Mouse (Mus musculus): Measurements from ENCODE around the gene Acly. TPM values are rescaled to one million over a fixed set of nuclear protein-coding genes. Genes with fewer than 3 reads are reported as not detected.

Gene Acly
- polyA plus RNA-seq, 2 experiments, result 118 to 159 TPM

DNA sequence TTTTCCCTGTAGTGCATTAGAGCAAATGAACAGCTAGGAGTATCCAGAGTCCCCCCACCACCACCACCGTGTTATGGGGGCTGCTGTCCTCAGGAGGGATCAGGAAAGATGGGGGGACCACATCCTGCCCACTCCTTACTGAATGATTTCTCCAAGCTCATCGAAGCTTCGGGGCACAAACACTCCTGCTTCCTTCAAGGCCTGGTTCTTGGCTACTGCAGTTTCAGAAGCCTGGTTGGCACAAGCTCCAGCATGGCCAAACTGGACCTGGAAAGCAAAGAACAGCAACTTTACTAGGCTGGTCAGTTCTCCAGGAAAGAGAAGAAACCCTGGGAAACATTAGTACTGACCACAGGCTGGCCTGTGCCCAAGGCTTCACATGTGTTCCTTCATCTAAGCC, 43.3 kb downstream of the Acly start:
- ATAC-seq (ENCODE audit: low FRiP score, low read depth) (no peak), DNase-seq (ENCODE audit: low spot score) (no peak)
- Histone ChIP-seq H3K9ac (ENCODE audit: low read depth, low read length, severe bottlenecking) (no peak overlapping the region), H3K27me3 (ENCODE audit: control insufficient read depth, insufficient read depth, low read length) (no peaks in the 10 kb centered on the region), H3K9me3 (ENCODE audit: control insufficient read depth, low read length) (no peaks in the 10 kb centered on the region), H3K4me1 (ENCODE audit: control insufficient read depth, insufficient read depth, low read length) (no peaks in the 10 kb centered on the region), H3K4me2 (replicated peaks; ENCODE audit: low read depth, low read length, severe bottlenecking) (no peak overlapping the region), H3K27ac (replicated peaks; ENCODE audit: low read depth, low read length) (no peak overlapping the region), H3K36me3 (ENCODE audit: control insufficient read depth, insufficient read depth, low read length) (peaks cover 93% of the 10 kb centered on the region), H3K4me3 (replicated peaks; ENCODE audit: low read length) (no peak overlapping the region)
- TF ChIP-seq POLR2A (IDR thresholded peaks at IDR 0.05; ENCODE audit: borderline replicate concordance, extremely low read depth, insufficient read depth, insufficient read length), result no peak
- WGBS, result 89% methylated on average over 3 of the region's 3 CpGs

GRCm38 (mm10) chr11:100479152-100479551, 48.6 kb downstream of the Acly start:
- DNase-seq (ENCODE audit: low spot score), result no peak
- no peak overlapping the region for H3K27ac ChIP-seq (replicated peaks; ENCODE audit: low read depth, low read length)
- H3K9ac ChIP-seq (ENCODE audit: low read depth, low read length, severe bottlenecking), result no peak overlapping the region
- no peak overlapping the region for H3K4me2 ChIP-seq (replicated peaks; ENCODE audit: low read depth, low read length, severe bottlenecking)
- no peaks in the 10 kb centered on the region for H3K27me3 ChIP-seq (ENCODE audit: control insufficient read depth, insufficient read depth, low read length)
- ATAC-seq (ENCODE audit: low FRiP score, low read depth), result no peak
- TF ChIP-seq POLR2A (IDR thresholded peaks at IDR 0.05; ENCODE audit: borderline replicate concordance, extremely low read depth, insufficient read depth, insufficient read length), result no peak
- H3K4me1 ChIP-seq (ENCODE audit: control insufficient read depth, insufficient read depth, low read length), result no peaks in the 10 kb centered on the region
- no peak overlapping the region for H3K4me3 ChIP-seq (replicated peaks; ENCODE audit: low read length)
- peaks cover 81% of the 10 kb centered on the region for H3K36me3 ChIP-seq (ENCODE audit: control insufficient read depth, insufficient read depth, low read length)
- H3K9me3 ChIP-seq (ENCODE audit: control insufficient read depth, low read length), result no peaks in the 10 kb centered on the region
- WGBS, result 76% methylated on average over 7 of the region's 7 CpGs

- WGBS, result 90% methylated on average over 5 of the region's 5 CpGs
- DNase-seq (ENCODE audit: low spot score) (no peak), ATAC-seq (ENCODE audit: low FRiP score, low read depth) (no peak)
- no peak overlapping the region for H3K4me3 ChIP-seq (replicated peaks; ENCODE audit: low read length)
- peaks cover 4% of the 10 kb centered on the region for H3K4me1 ChIP-seq (ENCODE audit: control insufficient read depth, insufficient read depth, low read length)
- H3K36me3 ChIP-seq (ENCODE audit: control insufficient read depth, insufficient read depth, low read length), result peaks cover 53% of the 10 kb centered on the region
- no peak for TF ChIP-seq POLR2A (IDR thresholded peaks at IDR 0.05; ENCODE audit: borderline replicate concordance, extremely low read depth, insufficient read depth, insufficient read length)
- H3K4me2 ChIP-seq (replicated peaks; ENCODE audit: low read depth, low read length, severe bottlenecking), result no peak overlapping the region
- H3K9me3 ChIP-seq (ENCODE audit: control insufficient read depth, low read length), result no peaks in the 10 kb centered on the region
- H3K27ac ChIP-seq (replicated peaks; ENCODE audit: low read depth, low read length), result no peak overlapping the region
- no peaks in the 10 kb centered on the region for H3K27me3 ChIP-seq (ENCODE audit: control insufficient read depth, insufficient read depth, low read length)
- H3K9ac ChIP-seq (ENCODE audit: low read depth, low read length, severe bottlenecking), result no peak overlapping the region
Measured at GRCm38 (mm10) chr11:100476281-100476680, 51.5 kb downstream of the Acly start.

DNA sequence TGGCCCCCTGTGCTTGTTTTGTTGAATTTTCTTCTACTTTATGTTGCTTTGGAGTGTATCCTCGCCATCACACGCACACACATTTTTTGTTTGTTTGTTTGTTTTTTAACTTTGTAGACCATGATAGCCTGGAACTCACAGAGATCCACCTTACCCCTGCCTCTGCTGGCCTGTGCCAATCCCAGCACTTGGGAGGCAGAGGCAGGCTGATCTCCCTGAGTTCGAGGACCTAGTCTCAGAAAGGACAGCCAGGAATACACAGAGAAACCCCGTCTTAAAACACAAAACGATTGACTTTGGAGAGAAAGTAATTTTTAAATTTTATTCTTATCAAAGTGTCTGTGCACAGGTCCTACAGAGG, 54.9 kb downstream of the Acly start:
- TF ChIP-seq POLR2A (IDR thresholded peaks at IDR 0.05; ENCODE audit: borderline replicate concordance, extremely low read depth, insufficient read depth, insufficient read length), result no peak
- H3K27ac ChIP-seq (replicated peaks; ENCODE audit: low read depth, low read length), result 0 out of 2 replicates have a peak overlapping the region, but pooled peaks have one; percentile 26
- H3K9ac ChIP-seq (ENCODE audit: low read depth, low read length, severe bottlenecking), result no peak overlapping the region

GRCm38 (mm10) chr11:100472197-100472934, 55.4 kb downstream of the Acly start, which contains the start of gene Klhl11:
Gene Klhl11 (minus strand): TSS chr11:100472741.
- H3K9ac ChIP-seq (ENCODE audit: low read depth, low read length, severe bottlenecking), result peak within 1 kb of the TSS; percentile 93
- peaks cover 18% of the 10 kb centered on the region for H3K4me1 ChIP-seq (ENCODE audit: control insufficient read depth, insufficient read depth, low read length)
- H3K4me2 ChIP-seq (replicated peaks; ENCODE audit: low read depth, low read length, severe bottlenecking), result peak within 1 kb of the TSS; percentile 90
- peak; percentile 96; the same call in 1 of the 2 replicates for TF ChIP-seq POLR2A (IDR thresholded peaks at IDR 0.05; ENCODE audit: borderline replicate concordance, extremely low read depth, insufficient read depth, insufficient read length)
- H3K9me3 ChIP-seq (ENCODE audit: control insufficient read depth, low read length), result no peaks in the 10 kb centered on the region
- H3K27ac ChIP-seq (replicated peaks; ENCODE audit: low read depth, low read length), result peak within 1 kb of the TSS; percentile 81
- peaks cover 15% of the 10 kb centered on the region for H3K36me3 ChIP-seq (ENCODE audit: control insufficient read depth, insufficient read depth, low read length)
- no peaks in the 10 kb centered on the region for H3K27me3 ChIP-seq (ENCODE audit: control insufficient read depth, insufficient read depth, low read length)
- peak within 1 kb of the TSS; percentile 99 for H3K4me3 ChIP-seq (replicated peaks; ENCODE audit: low read length)
- ATAC-seq (ENCODE audit: low FRiP score, low read depth) (peak; percentile 93), DNase-seq (ENCODE audit: low spot score) (peak; percentile 93)
- 2% methylated on average over 74 of the region's 83 CpGs for WGBS

More for the DNA sequence above, 54.9 kb downstream of the Acly start:
- H3K4me3 ChIP-seq (replicated peaks; ENCODE audit: low read length), result peak overlapping the region; percentile 99
- H3K4me2 ChIP-seq (replicated peaks; ENCODE audit: low read depth, low read length, severe bottlenecking), result peak overlapping the region; percentile 90
- peak; percentile 23; the same call in 1 of the 2 replicates for ATAC-seq (ENCODE audit: low FRiP score, low read depth)
- peaks cover 19% of the 10 kb centered on the region for H3K36me3 ChIP-seq (ENCODE audit: control insufficient read depth, insufficient read depth, low read length)
- peaks cover 18% of the 10 kb centered on the region for H3K4me1 ChIP-seq (ENCODE audit: control insufficient read depth, insufficient read depth, low read length)
- no peaks in the 10 kb centered on the region for H3K27me3 ChIP-seq (ENCODE audit: control insufficient read depth, insufficient read depth, low read length)
- no peaks in the 10 kb centered on the region for H3K9me3 ChIP-seq (ENCODE audit: control insufficient read depth, low read length)
- WGBS, result 41% methylated on average over 5 of the region's 5 CpGs
- DNase-seq (ENCODE audit: low spot score), result no peak

Data from limb, embryonic 14.5 days (tissue).